19 mouse cellular contexts compared by ENCODE assay signal in genomic region chr12:78119246-78119645, GRCm38 (mm10).
DNase-seq lines count a peak whose midpoint lies in the region; ATAC-seq and TF ChIP-seq lines count a peak whose summit lies in the region.
"Had no signal": no experiment of that assay in that cellular context is flagged by ENCODE, and none has a peak within 500 bp of the region (broad histone marks: within the 10 kb centered on the region; RNA-seq: fewer than 3 reads in every experiment).

No protein-coding gene starts in this region.

- WGBS in midbrain, embryonic 15.5 days, result 75% methylated on average over 2 of the region's 2 CpGs
- 84% methylated on average over 2 of the region's 2 CpGs for WGBS in hindbrain, embryonic 16.5 days

- H3ac ChIP-seq in myocyte (ENCODE audit: control insufficient read depth, insufficient read length), result no peak overlapping the region

- H3K9ac ChIP-seq in midbrain, embryonic 15.5 days, result no peak overlapping the region
- H3K9ac ChIP-seq in hindbrain, embryonic 16.5 days (ENCODE audit: low read depth, low read length), result no peak overlapping the region
- H3K9ac ChIP-seq: forebrain, postnatal 0 days; hindbrain, embryonic 15.5 days; neural tube, embryonic 15.5 days had no signal

- H3K9me3 ChIP-seq in midbrain, embryonic 15.5 days, result no peaks in the 10 kb centered on the region
- H3K9me3 ChIP-seq in hindbrain, embryonic 16.5 days (ENCODE audit: control insufficient read depth, low read length), result no peaks in the 10 kb centered on the region
- H3K9me3 ChIP-seq: embryonic facial prominence, embryonic 10.5 days; forebrain, embryonic 10.5 days; heart, embryonic 10.5 days; hindbrain, embryonic 15.5 days; neural tube, embryonic 15.5 days had no signal

- H3K4me3 ChIP-seq in myocyte, result no peak overlapping the region
- H3K4me3 ChIP-seq in midbrain, embryonic 15.5 days, result no peak overlapping the region
- no peak overlapping the region for H3K4me3 ChIP-seq in hindbrain, embryonic 16.5 days (ENCODE audit: low read length)
- H3K4me3 ChIP-seq: embryonic facial prominence, embryonic 10.5 days; forebrain, embryonic 10.5 days; heart, embryonic 10.5 days; hindbrain, embryonic 15.5 days; neural tube, embryonic 15.5 days had no signal

- H3K79me2 ChIP-seq in myocyte (ENCODE audit: control insufficient read depth, insufficient read depth), result no peaks in the 10 kb centered on the region

- H3K36me3 ChIP-seq in myocyte (ENCODE audit: control insufficient read depth, insufficient read depth), result no peaks in the 10 kb centered on the region
- H3K36me3 ChIP-seq in midbrain, embryonic 15.5 days (replicated peaks), result no peaks in the 10 kb centered on the region
- H3K36me3 ChIP-seq in hindbrain, embryonic 16.5 days (ENCODE audit: control insufficient read depth, insufficient read depth, low read length), result no peaks in the 10 kb centered on the region
- H3K36me3 ChIP-seq: embryonic facial prominence, embryonic 10.5 days; forebrain, embryonic 10.5 days; heart, embryonic 10.5 days; hindbrain, embryonic 15.5 days; neural tube, embryonic 15.5 days had no signal

- peaks cover 6% of the 10 kb centered on the region; the same call in 1 of the 2 replicates for H3K4me1 ChIP-seq in midbrain, embryonic 15.5 days
- no peaks in the 10 kb centered on the region for H3K4me1 ChIP-seq in hindbrain, embryonic 16.5 days (ENCODE audit: control insufficient read depth, insufficient read depth, low read depth, low read length)
- H3K4me1 ChIP-seq: embryonic facial prominence, embryonic 10.5 days; forebrain, embryonic 10.5 days; hindbrain, embryonic 15.5 days; neural tube, embryonic 15.5 days had no signal

- no peak for ATAC-seq in midbrain, embryonic 15.5 days (replicated peaks)
- no peak for ATAC-seq in hindbrain, embryonic 16.5 days
- ATAC-seq: forebrain, postnatal 0 days had no signal

- TF ChIP-seq POLR2A in myocyte (IDR thresholded peaks at IDR 0.05; ENCODE audit: insufficient read length, low read depth), result no peak

- H3K27me3 ChIP-seq in myocyte (ENCODE audit: control insufficient read depth, insufficient read depth, insufficient read length), result no peaks in the 10 kb centered on the region
- no peaks in the 10 kb centered on the region for H3K27me3 ChIP-seq in midbrain, embryonic 15.5 days (replicated peaks)
- H3K27me3 ChIP-seq in hindbrain, embryonic 16.5 days (replicated peaks; ENCODE audit: control insufficient read depth, insufficient read depth, low read length), result no peaks in the 10 kb centered on the region
- H3K27me3 ChIP-seq: hindbrain, embryonic 15.5 days; neural tube, embryonic 15.5 days had no signal

- DNase-seq in heart, adult 11 months, result peak; percentile 36
- no peak for DNase-seq in heart, adult 9 months (ENCODE audit: low spot score in 2 of 2)
- peak; percentile 15 for DNase-seq in 416B (ENCODE audit: low read depth)
- peak; percentile 26 for DNase-seq in adrenal gland, postnatal 14 days
- DNase-seq: B cell, adult 2 months; cerebellum, postnatal 10 days; forebrain, postnatal 0 days; gastrocnemius, postnatal 25 days; left cerebral cortex, postnatal 4 days; liver; right cerebral cortex, postnatal 14 days had no signal

- H3K27ac ChIP-seq in midbrain, embryonic 15.5 days, result no peak overlapping the region
- no peak overlapping the region for H3K27ac ChIP-seq in hindbrain, embryonic 16.5 days (ENCODE audit: low read depth, low read length)
- H3K27ac ChIP-seq: embryonic facial prominence, embryonic 10.5 days; forebrain, embryonic 10.5 days; heart, embryonic 10.5 days; hindbrain, embryonic 15.5 days; neural tube, embryonic 15.5 days had no signal

- no peak overlapping the region for H3K4me2 ChIP-seq in myocyte (ENCODE audit: low read depth)
- no peak overlapping the region for H3K4me2 ChIP-seq in midbrain, embryonic 15.5 days
- H3K4me2 ChIP-seq in hindbrain, embryonic 16.5 days (ENCODE audit: low read length), result no peak overlapping the region
- H3K4me2 ChIP-seq: hindbrain, embryonic 15.5 days; neural tube, embryonic 15.5 days had no signal

TF ChIP-seq in myocyte, 11 proteins besides CTCF, POLR2A, EP300 and RAD21:
- TF ChIP-seq MYOD1 (IDR thresholded peaks at IDR 0.05; ENCODE audit: control insufficient read depth in 1 of 3, insufficient read length in 2 of 3, low read depth in 2 of 3), result no peak
- TF ChIP-seq TCF3 (IDR thresholded peaks at IDR 0.05; ENCODE audit: insufficient read length, low read depth), result no peak
- TF ChIP-seq SRF (IDR thresholded peaks at IDR 0.05; ENCODE audit: control insufficient read depth, insufficient read length, low read depth), result no peak
- TF ChIP-seq USF1 (IDR thresholded peaks at IDR 0.05; ENCODE audit: low read depth), result peak; percentile 29
- TF ChIP-seq REST (IDR thresholded peaks at IDR 0.05; ENCODE audit: insufficient read depth, insufficient read length), result no peak
- TF ChIP-seq MAX (IDR thresholded peaks at IDR 0.05; ENCODE audit: low read depth), result no peak
- TF ChIP-seq CEBPB (IDR thresholded peaks at IDR 0.05; ENCODE audit: insufficient read depth, poor library complexity, severe bottlenecking), result no peak

Comparison
In these comparisons a context has a peak if more than half of its experiments do, and no peak if none do; other contexts are left out.
1. DNase-seq: peak in heart, adult 11 months (single experiment), 416B (single experiment) and adrenal gland, postnatal 14 days (single experiment); none in heart, adult 9 months (0 of 2).